Mouse (Mus musculus) heart, embryonic 14.5 days (tissue): ENCODE data around the gene Cuedc1. TPM values are rescaled to one million over a fixed set of nuclear protein-coding genes. Genes with fewer than 3 reads are reported as not detected.
A peak's percentile ranks its signal among the peaks of the same experiment; 100 is the strongest.

ENCODE experiments used
- ATAC-seq: fragments of 200-750 bp; cut with Nextera tagmentation; 2 replicates; pipeline ENCODE4 v1.8.0; 2017; ENCODE audit warnings: low read depth, moderate TSS enrichment; ENCODE audit not compliant: insufficient number of reproducible peaks, insufficient read depth, low FRiP score
- H3K27ac ChIP-seq, 2 experiments: fragments of 200-500 bp in 1 of 2; fragments of 300-500 bp in 1 of 2; sonication (generic) in 1 of 2; replicated peaks in 1 of 2; 2 replicates each; pipeline ENCODE4 v1.5.1; 2012 to 2014; ENCODE audit warnings: low read depth in 2 of 2, low read length in 2 of 2, control low read depth in 1 of 2, mild to moderate bottlenecking in 1 of 2, mixed read lengths in 1 of 2; ENCODE audit not compliant: control insufficient read depth in 1 of 2, insufficient read depth in 1 of 2
- H3K27me3 ChIP-seq: fragments of 300-500 bp; sonication (generic); 2 replicates; pipeline ENCODE4 v1.6.1; 2014; ENCODE audit warnings: mild to moderate bottlenecking, low read length, control low read depth; ENCODE audit not compliant: control insufficient read depth, insufficient read depth
- H3K36me3 ChIP-seq: fragments of 300-500 bp; sonication (generic); 2 replicates; pipeline ENCODE4 v1.6.1; 2014; ENCODE audit warnings: mild to moderate bottlenecking, control low read depth, low read length, mixed read lengths; ENCODE audit not compliant: control insufficient read depth, insufficient read depth
- H3K4me1 ChIP-seq, 2 experiments: fragments of 200-500 bp in 1 of 2; fragments of 300-500 bp in 1 of 2; sonication (generic) in 1 of 2; 2 replicates each; pipeline ENCODE4 v1.6.1; 2012 to 2014; ENCODE audit warnings: low read length in 2 of 2, control low read depth in 1 of 2, mixed read lengths in 1 of 2; ENCODE audit not compliant: control insufficient read depth in 2 of 2, insufficient read depth in 2 of 2
- H3K4me2 ChIP-seq: fragments of 300-500 bp; sonication (generic); 2 replicates; pipeline ENCODE4 v1.6.1; 2014; ENCODE audit warnings: mild to moderate bottlenecking, low read length
- H3K4me3 ChIP-seq, 2 experiments: fragments of 200-500 bp in 1 of 2; fragments of 300-500 bp in 1 of 2; sonication (generic) in 1 of 2; 2 replicates each; pipeline ENCODE4 v1.5.1; 2012 to 2014; ENCODE audit warnings: low read length in 2 of 2, mild to moderate bottlenecking in 2 of 2, control low read depth in 1 of 2, low read depth in 1 of 2, moderate library complexity in 1 of 2; ENCODE audit not compliant: control insufficient read depth in 1 of 2, insufficient read depth in 1 of 2
- H3K9ac ChIP-seq: fragments of 300-500 bp; sonication (generic); 2 replicates; pipeline ENCODE4 v1.6.1; 2014; ENCODE audit warnings: mild to moderate bottlenecking, low read length
- H3K9me3 ChIP-seq: fragments of 300-500 bp; sonication (generic); 2 replicates; pipeline ENCODE4 v1.6.1; 2016; ENCODE audit warnings: low read length, control low read depth; ENCODE audit not compliant: control insufficient read depth
- WGBS: fragments of 180-500 bp; shearing (Covaris S2); extraction: QIAGEN DNeasy Blood & Tissue Kit; methylation state at CpG from one replicate; pipeline ENCODE4 v1.1.7; 2014; 5-methylcytosine and 5-hydroxymethylcytosine counted together
- polyA plus RNA-seq: library from polyadenylated mRNA; unstranded; fragments of >200 nt; fragmentation: Nextera tagmentation; extraction: Ambion mirVana; gene quantifications from 2 replicates; pipeline ENCODE4 v1.2.1, GENCODE M21; 2014

The Cuedc1 gene
- polyA plus RNA-seq, 1 experiment from 2014 or later = 17.0 TPM

- ATAC-seq = peak; percentile 95
- H3K9me3 ChIP-seq = no peaks in the 10 kb centered on the region
- H3K4me2 ChIP-seq = peak overlapping the region; percentile 76
- peaks cover 30% of the 10 kb centered on the region for H3K36me3 ChIP-seq
- H3K9ac ChIP-seq = peak overlapping the region; percentile 65
- H3K4me1 ChIP-seq = peaks cover 4 to 17% of the 10 kb centered on the region in 2 experiments; a peak in 3 of 4 replicates
- no peaks in the 10 kb centered on the region for H3K27me3 ChIP-seq
- peak overlapping the region; percentile 35 to 36 for H3K4me3 ChIP-seq
- peak overlapping the region; percentile 63 to 78 for H3K27ac ChIP-seq
- WGBS = 4% methylated on average over 25 of the region's 25 CpGs
These were observed 10.9 kb upstream of the Cuedc1 start for GRCm38 (mm10) chr11:88086737-88087627.

GRCm38 (mm10) chr11:88089150-88089549 lies 8.7 kb upstream of the Cuedc1 start:
- Histone ChIP-seq H3K36me3 (peaks cover 10% of the 10 kb centered on the region; the same call in 1 of the 2 replicates), H3K9ac (no peak overlapping the region), H3K9me3 (no peaks in the 10 kb centered on the region), H3K4me1 (peaks cover 4 to 14% of the 10 kb centered on the region in 2 experiments; a peak in 3 of 4 replicates), H3K4me2 (no peak overlapping the region), H3K4me3 (no peak overlapping the region), H3K27ac (no peak overlapping the region), H3K27me3 (no peaks in the 10 kb centered on the region)
- ATAC-seq = no peak
- WGBS = 45% methylated on average over 5 of the region's 5 CpGs

DNA sequence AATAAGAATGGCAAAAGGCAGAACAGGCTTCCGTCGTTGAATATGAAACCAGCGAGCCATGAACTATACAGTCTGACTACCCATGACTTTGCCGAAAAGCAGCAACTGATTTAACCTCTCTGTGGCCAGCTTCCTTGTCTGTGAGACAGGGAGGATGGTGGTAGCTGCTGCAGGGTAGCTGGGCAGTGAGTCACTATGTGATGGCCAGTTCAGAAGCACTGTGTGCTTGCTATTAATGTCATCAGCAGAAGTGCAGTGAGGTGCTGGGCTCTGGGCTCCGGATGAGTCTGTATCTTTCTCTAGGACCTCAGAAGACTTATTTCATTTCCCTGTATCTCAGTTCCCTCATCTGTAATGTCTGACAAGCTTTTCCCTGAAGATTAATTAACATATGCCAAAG lies 7.6 kb upstream of the Cuedc1 start:
- 72% methylated on average over 5 of the region's 5 CpGs for WGBS
- Histone ChIP-seq H3K27ac (no peak overlapping the region), H3K9me3 (no peaks in the 10 kb centered on the region), H3K4me2 (no peak overlapping the region), H3K4me3 (no peak overlapping the region), H3K36me3 (peaks cover 4% of the 10 kb centered on the region; the same call in 1 of the 2 replicates), H3K9ac (no peak overlapping the region), H3K4me1 (peaks cover 4 to 14% of the 10 kb centered on the region in 2 experiments; a peak in 3 of 4 replicates), H3K27me3 (no peaks in the 10 kb centered on the region)
- no peak for ATAC-seq

DNA sequence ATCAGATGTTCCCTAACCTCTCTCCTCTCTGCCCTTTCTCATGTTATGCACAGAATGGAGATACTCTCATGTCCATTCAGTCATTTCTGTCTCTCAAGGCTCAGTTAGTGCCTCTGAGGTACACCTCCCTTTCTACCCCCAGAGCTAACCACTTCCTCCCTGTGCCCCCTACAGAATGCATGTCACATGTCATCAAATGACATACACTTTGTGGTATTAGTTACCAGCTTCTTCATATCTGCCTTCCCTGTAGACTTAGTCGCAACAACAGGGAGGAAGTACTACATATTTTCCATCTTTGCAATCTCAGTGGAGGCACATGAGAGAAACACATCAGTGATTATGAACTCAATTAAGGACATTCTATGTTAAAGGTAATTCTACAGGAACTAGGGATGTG lies 5.9 kb upstream of the Cuedc1 start:
- H3K27me3 ChIP-seq = no peaks in the 10 kb centered on the region
- no peak overlapping the region for H3K27ac ChIP-seq
- H3K4me2 ChIP-seq = no peak overlapping the region
- H3K4me3 ChIP-seq = no peak overlapping the region
- ATAC-seq = no peak
- H3K4me1 ChIP-seq = peaks cover 3 to 12% of the 10 kb centered on the region in 2 experiments; a peak in 3 of 4 replicates
- no peaks in the 10 kb centered on the region for H3K36me3 ChIP-seq
- H3K9ac ChIP-seq = no peak overlapping the region
- H3K9me3 ChIP-seq = no peaks in the 10 kb centered on the region
- 55% methylated on average over 1 of the region's 1 CpGs for WGBS

- Histone ChIP-seq H3K4me1 (peaks cover 21 to 30% of the 10 kb centered on the region in 2 experiments), H3K36me3 (no peaks in the 10 kb centered on the region), H3K9me3 (no peaks in the 10 kb centered on the region), H3K4me3 (no peak overlapping the region), H3K4me2 (peak overlapping the region; percentile 92), H3K9ac (no peak overlapping the region; the same call in 1 of the 2 replicates), H3K27me3 (no peaks in the 10 kb centered on the region), H3K27ac (no peak overlapping the region)
- no peak for ATAC-seq
- 8% methylated on average over 4 of the region's 4 CpGs for WGBS
These were observed 685 bp upstream of the Cuedc1 start for GRCm38 (mm10) chr11:88097173-88097572.

GRCm38 (mm10) chr11:88098787-88099598 lies 1.1 kb downstream of the Cuedc1 start:
- Histone ChIP-seq H3K4me1 (peaks cover 24 to 30% of the 10 kb centered on the region in 2 experiments), H3K4me3 (peak overlapping the region; percentile 87 to 95), H3K27ac (peak overlapping the region; percentile 91 to 95), H3K9ac (peak overlapping the region; percentile 98), H3K36me3 (no peaks in the 10 kb centered on the region), H3K9me3 (no peaks in the 10 kb centered on the region), H3K27me3 (no peaks in the 10 kb centered on the region), H3K4me2 (peak overlapping the region; percentile 92)
- peak; percentile 48 for ATAC-seq
- under 1% methylated on average over 94 of the region's 95 CpGs for WGBS

DNA sequence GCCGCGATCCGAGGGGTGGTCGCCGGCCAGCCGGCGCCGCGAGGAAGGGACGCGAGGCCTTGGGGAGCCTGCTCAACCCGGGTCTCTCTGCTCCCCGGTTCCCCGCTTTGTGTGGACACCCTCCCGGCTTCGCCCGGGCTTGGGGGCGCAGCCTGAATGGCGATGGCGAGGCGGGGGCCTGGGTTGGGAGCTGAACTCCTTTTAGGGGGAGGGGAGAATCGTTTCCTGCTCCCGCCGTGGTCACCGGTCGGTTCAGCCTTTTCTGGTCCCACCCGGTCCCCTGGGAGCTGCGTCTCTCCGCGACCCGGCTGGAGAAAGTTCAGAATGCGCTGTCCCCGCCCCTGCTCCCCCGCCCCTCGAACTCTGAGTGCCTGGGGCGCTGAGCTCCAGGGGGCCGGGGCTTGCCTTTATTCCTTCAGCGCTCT lies 1.8 kb downstream of the Cuedc1 start:
- peak; percentile 68 for ATAC-seq
- Histone ChIP-seq H3K27me3 (no peaks in the 10 kb centered on the region), H3K36me3 (no peaks in the 10 kb centered on the region), H3K4me1 (peaks cover 24 to 30% of the 10 kb centered on the region in 2 experiments), H3K4me3 (peak overlapping the region; percentile 87 to 95), H3K9me3 (no peaks in the 10 kb centered on the region), H3K9ac (peak overlapping the region; percentile 98), H3K27ac (peak overlapping the region; percentile 91 to 95), H3K4me2 (peak overlapping the region; percentile 92)
- 0% methylated on average over 36 of the region's 38 CpGs for WGBS
